Mouse (Mus musculus) limb, embryonic 12.5 days (tissue): Measurements from ENCODE around the gene Hist3h2a. TPM values are rescaled to one million over a fixed set of nuclear protein-coding genes. Genes with fewer than 3 reads are reported as not detected.

ENCODE experiments used
- ATAC-seq: fragments of 200-750 bp; cut with Nextera tagmentation; 2 replicates; pipeline ENCODE4 v1.8.0; 2017; ENCODE audit warnings: low read depth, moderate TSS enrichment; ENCODE audit not compliant: insufficient number of reproducible peaks, insufficient read depth, low FRiP score, low TSS enrichment
- H3K27ac ChIP-seq: fragments of 300-500 bp; sonication (generic); 2 replicates; pipeline ENCODE4 v1.5.1; 2016; ENCODE audit warnings: mild to moderate bottlenecking, moderate library complexity
- H3K27me3 ChIP-seq: fragments of 300-500 bp; sonication (generic); 2 replicates; pipeline ENCODE4 v1.6.1; 2016; ENCODE audit warnings: mild to moderate bottlenecking, moderate library complexity
- H3K36me3 ChIP-seq: fragments of 300-500 bp; sonication (generic); 2 replicates; pipeline ENCODE4 v1.6.1; 2016; ENCODE audit warnings: mild to moderate bottlenecking, moderate library complexity
- H3K4me1 ChIP-seq: fragments of 300-500 bp; sonication (generic); replicated peaks from 2 replicates; pipeline ENCODE4 v1.6.1; 2016
- H3K4me2 ChIP-seq: fragments of 300-500 bp; sonication (generic); 2 replicates; pipeline ENCODE4 v1.6.1; 2016; ENCODE audit warnings: mild to moderate bottlenecking, moderate library complexity
- H3K4me3 ChIP-seq: fragments of 300-500 bp; sonication (generic); replicated peaks from 2 replicates; pipeline ENCODE4 v1.5.1; 2016; ENCODE audit warnings: mild to moderate bottlenecking
- H3K9ac ChIP-seq: fragments of 300-500 bp; sonication (generic); replicated peaks from 2 replicates; pipeline ENCODE4 v1.6.1; 2016; ENCODE audit warnings: mild to moderate bottlenecking, moderate library complexity
- H3K9me3 ChIP-seq: fragments of 300-500 bp; sonication (generic); 2 replicates; pipeline ENCODE4 v1.6.1; 2016; ENCODE audit warnings: mild to moderate bottlenecking, moderate library complexity
- WGBS: fragments of 180-500 bp; shearing (Covaris S2); methylation state at CpG from one replicate; pipeline ENCODE4 v1.1.7; 2016; 5-methylcytosine and 5-hydroxymethylcytosine counted together
- polyA plus RNA-seq: library from polyadenylated mRNA; unstranded; fragments of >200 nt; fragmentation: Nextera tagmentation; extraction: Ambion mirVana; gene quantifications from 2 replicates; pipeline ENCODE4 v1.2.1, GENCODE M21; 2016

The Hist3h2a gene
- polyA plus RNA-seq, 1 experiment from 2014 or later: 27.9 TPM

- peaks cover 23% of the 10 kb centered on the region for H3K36me3 ChIP-seq
- H3K9ac ChIP-seq: no peak overlapping the region
- no peak overlapping the region for H3K27ac ChIP-seq
- H3K9me3 ChIP-seq: no peaks in the 10 kb centered on the region
- peak overlapping the region; percentile 24 for H3K4me2 ChIP-seq
- WGBS: 34% methylated on average over 20 of the region's 20 CpGs
- peak overlapping the region; percentile 15; the same call in 1 of the 2 replicates for H3K4me3 ChIP-seq
- H3K27me3 ChIP-seq: 0 out of 2 replicates have a peak, but pooled peaks cover under 1% of the 10 kb centered on the region
- H3K4me1 ChIP-seq: 0 out of 2 replicates have a peak, but pooled peaks cover 2% of the 10 kb centered on the region
- ATAC-seq: no peak
Observed at GRCm38 (mm10) chr11:58927790-58928651, 26.5 kb upstream of the Hist3h2a start.

GRCm38 (mm10) chr11:58929055-58929454, 25.4 kb upstream of the Hist3h2a start:
- Histone ChIP-seq H3K9me3 (no peaks in the 10 kb centered on the region), H3K36me3 (peaks cover 33% of the 10 kb centered on the region)

GRCm38 (mm10) chr11:58929641-58930040, 24.8 kb upstream of the Hist3h2a start:
- no peak for ATAC-seq
- no peaks in the 10 kb centered on the region for H3K27me3 ChIP-seq
- 51% methylated on average over 3 of the region's 3 CpGs for WGBS
- 0 out of 2 replicates have a peak, but pooled peaks cover 2% of the 10 kb centered on the region for H3K4me1 ChIP-seq
- no peak overlapping the region for H3K4me2 ChIP-seq
- no peak overlapping the region for H3K27ac ChIP-seq
- no peak overlapping the region for H3K9ac ChIP-seq
- peaks cover 39% of the 10 kb centered on the region for H3K36me3 ChIP-seq
- no peaks in the 10 kb centered on the region for H3K9me3 ChIP-seq
- H3K4me3 ChIP-seq: no peak overlapping the region

More at GRCm38 (mm10) chr11:58929055-58929454, 25.4 kb upstream of the Hist3h2a start:
- ATAC-seq: no peak
- H3K4me2 ChIP-seq: no peak overlapping the region
- no peak overlapping the region for H3K4me3 ChIP-seq
- no peak overlapping the region for H3K27ac ChIP-seq
- 75% methylated on average over 4 of the region's 4 CpGs for WGBS
- no peak overlapping the region for H3K9ac ChIP-seq
- H3K4me1 ChIP-seq: 0 out of 2 replicates have a peak, but pooled peaks cover 2% of the 10 kb centered on the region
- no peaks in the 10 kb centered on the region for H3K27me3 ChIP-seq

GRCm38 (mm10) chr11:58930254-58930653, 24.2 kb upstream of the Hist3h2a start:
- 91% methylated on average over 3 of the region's 3 CpGs for WGBS
- H3K9me3 ChIP-seq: no peaks in the 10 kb centered on the region

GRCm38 (mm10) chr11:58931576-58931975, 22.9 kb upstream of the Hist3h2a start:
- H3K9me3 ChIP-seq: no peaks in the 10 kb centered on the region

More at GRCm38 (mm10) chr11:58930254-58930653, 24.2 kb upstream of the Hist3h2a start:
- Histone ChIP-seq H3K27me3 (no peaks in the 10 kb centered on the region), H3K36me3 (peaks cover 44% of the 10 kb centered on the region), H3K4me1 (0 out of 2 replicates have a peak, but pooled peaks cover 2% of the 10 kb centered on the region), H3K27ac (no peak overlapping the region), H3K4me2 (no peak overlapping the region), H3K4me3 (no peak overlapping the region), H3K9ac (no peak overlapping the region)
- no peak for ATAC-seq

GRCm38 (mm10) chr11:58937909-58938308, 16.6 kb upstream of the Hist3h2a start:
- H3K9ac ChIP-seq: peak overlapping the region; percentile 97
- no peaks in the 10 kb centered on the region; the same call in 1 of the 2 replicates for H3K27me3 ChIP-seq
- H3K9me3 ChIP-seq: no peaks in the 10 kb centered on the region
- H3K4me1 ChIP-seq: peaks cover 16% of the 10 kb centered on the region
- peaks cover 40% of the 10 kb centered on the region for H3K36me3 ChIP-seq
- 1% methylated on average over 13 of the region's 13 CpGs for WGBS
- H3K27ac ChIP-seq: peak overlapping the region; percentile 93
- ATAC-seq: 0 out of 2 replicates have a peak, but pooled peaks have one; percentile 11
- H3K4me2 ChIP-seq: peak overlapping the region; percentile 92
- H3K4me3 ChIP-seq: peak overlapping the region; percentile 94

More at GRCm38 (mm10) chr11:58931576-58931975, 22.9 kb upstream of the Hist3h2a start:
- H3K9ac ChIP-seq: no peak overlapping the region
- no peaks in the 10 kb centered on the region for H3K27me3 ChIP-seq
- H3K36me3 ChIP-seq: peaks cover 55% of the 10 kb centered on the region
- H3K4me2 ChIP-seq: no peak overlapping the region
- ATAC-seq: no peak
- H3K4me3 ChIP-seq: no peak overlapping the region
- H3K4me1 ChIP-seq: peaks cover 3% of the 10 kb centered on the region; the same call in 1 of the 2 replicates
- 73% methylated on average over 4 of the region's 4 CpGs for WGBS
- H3K27ac ChIP-seq: no peak overlapping the region

- Histone ChIP-seq H3K36me3 (peaks cover 34% of the 10 kb centered on the region), H3K9me3 (no peaks in the 10 kb centered on the region), H3K27ac (peak within 1 kb of the TSS; percentile 93), H3K9ac (peak within 1 kb of the TSS; percentile 97), H3K27me3 (peaks cover 4% of the 10 kb centered on the region; the same call in 1 of the 2 replicates), H3K4me3 (peak within 1 kb of the TSS; percentile 94), H3K4me1 (peaks cover 16% of the 10 kb centered on the region), H3K4me2 (peak within 1 kb of the TSS; percentile 92)
- peak; percentile 95 for ATAC-seq
- under 1% methylated on average over 95 of the region's 95 CpGs for WGBS
Observed at GRCm38 (mm10) chr11:58938322-58939087, 16.0 kb upstream of the Hist3h2a start, which contains the start of gene Rnf187. Gene Rnf187 (minus strand): TSS chr11:58938916.

- 0 out of 2 replicates have a peak overlapping the region, but pooled peaks have one; percentile 97 for H3K9ac ChIP-seq
- ATAC-seq: peak; percentile 23; the same call in 1 of the 2 replicates
Observed at GRCm38 (mm10) chr11:58939088-58939439, 15.4 kb upstream of the Hist3h2a start.

GRCm38 (mm10) chr11:58944136-58944535, 10.3 kb upstream of the Hist3h2a start:
- H3K9ac ChIP-seq: 0 out of 2 replicates have a peak overlapping the region, but pooled peaks have one; percentile 31
- H3K4me3 ChIP-seq: no peak overlapping the region; the same call in 1 of the 2 replicates
- H3K36me3 ChIP-seq: no peaks in the 10 kb centered on the region
- WGBS: 59% methylated on average over 5 of the region's 5 CpGs
- H3K9me3 ChIP-seq: no peaks in the 10 kb centered on the region
- H3K4me2 ChIP-seq: no peak overlapping the region
- peaks cover 50% of the 10 kb centered on the region for H3K27me3 ChIP-seq
- no peak overlapping the region for H3K27ac ChIP-seq
- peaks cover 7% of the 10 kb centered on the region; the same call in 1 of the 2 replicates for H3K4me1 ChIP-seq
- no peak for ATAC-seq

More at GRCm38 (mm10) chr11:58939088-58939439, 15.4 kb upstream of the Hist3h2a start:
- Histone ChIP-seq H3K4me2 (peak overlapping the region; percentile 92), H3K36me3 (peaks cover 28% of the 10 kb centered on the region), H3K4me1 (peaks cover 16% of the 10 kb centered on the region), H3K9me3 (no peaks in the 10 kb centered on the region), H3K4me3 (peak overlapping the region; percentile 94), H3K27ac (peak overlapping the region; percentile 93; the same call in 1 of the 2 replicates), H3K27me3 (peaks cover 10% of the 10 kb centered on the region; the same call in 1 of the 2 replicates)
- 23% methylated on average over 6 of the region's 6 CpGs for WGBS

- Histone ChIP-seq H3K4me3 (no peak overlapping the region), H3K4me2 (no peak overlapping the region), H3K9me3 (no peaks in the 10 kb centered on the region), H3K27ac (no peak overlapping the region), H3K36me3 (no peaks in the 10 kb centered on the region), H3K9ac (no peak overlapping the region), H3K27me3 (peaks cover 77% of the 10 kb centered on the region), H3K4me1 (peaks cover 15% of the 10 kb centered on the region; the same call in 1 of the 2 replicates)
- WGBS: 76% methylated on average over 3 of the region's 3 CpGs
- ATAC-seq: no peak
Observed at GRCm38 (mm10) chr11:58947306-58947705, 7.2 kb upstream of the Hist3h2a start.
